Mouse (Mus musculus): Measurements from ENCODE around the gene Abcc8.

DNA sequence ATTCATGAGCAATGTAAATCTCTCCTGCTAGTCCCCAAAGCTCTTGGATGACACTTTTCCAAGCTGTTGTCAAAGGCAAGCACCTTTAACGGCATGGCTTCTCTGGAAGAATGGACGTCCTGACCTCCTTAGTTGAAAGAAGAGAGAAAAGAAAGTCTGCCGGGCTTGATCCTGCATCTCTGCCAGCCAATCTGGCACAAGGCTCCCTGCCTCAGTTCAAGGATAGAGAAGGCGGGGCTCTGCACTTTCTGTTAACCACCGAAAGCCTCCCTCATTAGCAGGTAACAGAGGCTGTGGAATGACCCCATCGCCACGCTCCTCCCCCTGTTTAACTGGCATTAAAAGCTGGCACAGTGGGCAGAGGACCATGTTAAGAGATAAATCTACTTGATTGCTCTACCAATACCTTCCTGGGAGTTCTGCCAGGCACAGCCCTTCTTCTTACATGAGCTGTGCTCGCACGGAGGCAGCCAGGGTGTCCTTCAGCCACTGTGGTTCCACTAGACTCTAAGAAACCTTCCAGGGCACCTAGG lies 26.9 kb downstream of the Abcc8 start:
- TF ChIP-seq CTCF (IDR thresholded peaks at IDR 0.05; ENCODE audit: insufficient read depth, low read depth, low read length) = no peak
- TF ChIP-seq POLR2A (IDR thresholded peaks at IDR 0.05; ENCODE audit: insufficient read depth, low read depth, low read length) = no peak

Measured in olfactory bulb, adult 2 months (tissue).